Mouse (Mus musculus): ENCODE data around the gene Tex38. TPM values are rescaled to one million over a fixed set of nuclear protein-coding genes. Genes with fewer than 3 reads are reported as not detected.

Gene Tex38
- total and polyA plus RNA-seq, 3 experiments, result 0.17 to 0.30 TPM; not detected in 1

GRCm38 (mm10) chr4:115827066-115827465 lies 46.2 kb upstream of the Tex38 start:
- no peak overlapping the region for H3K9ac ChIP-seq (ENCODE audit: insufficient read depth, low read depth)

GRCm38 (mm10) chr4:115825271-115825670 lies 44.5 kb upstream of the Tex38 start:
- TF ChIP-seq HCFC1 (IDR thresholded peaks at IDR 0.05; ENCODE audit: low read depth, low read length) (no peak), ZC3H11A (IDR thresholded peaks at IDR 0.05; ENCODE audit: low read depth, low read length) (no peak), RAD21 (IDR thresholded peaks at IDR 0.05; ENCODE audit: low read depth, low read length) (no peak), EP300 (IDR thresholded peaks at IDR 0.05; ENCODE audit: low read length) (no peak), JUND (conservative IDR thresholded peaks at IDR 0.05; ENCODE audit: low read depth, low read length) (no peak), MEF2A (IDR thresholded peaks at IDR 0.05; ENCODE audit: borderline replicate concordance, low read depth, low read length) (no peak), RCOR1 (conservative IDR thresholded peaks at IDR 0.05; ENCODE audit: low read depth, low read length) (no peak), POLR2AphosphoS2 (IDR thresholded peaks at IDR 0.05; ENCODE audit: low read depth, low read length) (no peak), BHLHE40 (IDR thresholded peaks at IDR 0.05; ENCODE audit: low read depth, low read length) (no peak), ZNF384 (IDR thresholded peaks at IDR 0.05; ENCODE audit: low read depth, low read length) (no peak), UBTF (IDR thresholded peaks at IDR 0.05; ENCODE audit: low read depth, low read length) (no peak), ETS1 (conservative IDR thresholded peaks at IDR 0.05; ENCODE audit: low read depth, low read length) (no peak), E2F4 (IDR thresholded peaks at IDR 0.05; ENCODE audit: insufficient replicate concordance, low read depth, low read length) (no peak), POLR2A (IDR thresholded peaks at IDR 0.05; ENCODE audit: low read depth, low read length) (no peak), JUN (IDR thresholded peaks at IDR 0.05; ENCODE audit: insufficient read depth, low read depth, low read length) (no peak), SMC3 (IDR thresholded peaks at IDR 0.05; ENCODE audit: low read depth, low read length) (no peak), NELFE (IDR thresholded peaks at IDR 0.05; ENCODE audit: low read depth, low read length) (no peak), CHD1 (IDR thresholded peaks at IDR 0.05; ENCODE audit: low read depth, low read length) (no peak)
- peaks cover 21 to 73% of the 10 kb centered on the region in 2 experiments for H3K4me1 ChIP-seq (ENCODE audit: control insufficient read depth in 1 of 2, insufficient read depth in 2 of 2)
- H3K4me2 ChIP-seq (ENCODE audit: insufficient read depth, low read depth, poor library complexity, severe bottlenecking), result no peak overlapping the region
- H3K9me3 ChIP-seq (replicated peaks; ENCODE audit: low read length), result no peaks in the 10 kb centered on the region
- dilution Hi-C loops (cut with MboI; ENCODE audit: extremely low pct_ligation_motif_present, extremely low pct_unique_long_range_greater_than_20kb, low sequenced_read_pairs), result no loop called here
- peaks cover 7% of the 10 kb centered on the region; the same call in 1 of the 2 replicates for H3K79me2 ChIP-seq (replicated peaks; ENCODE audit: control insufficient read depth, extremely low read depth, insufficient read depth, poor library complexity, severe bottlenecking)
- no peaks in the 10 kb centered on the region for H3K27me3 ChIP-seq (replicated peaks)
- in situ Hi-C loops (cut with MboI; ENCODE audit: low pct_ligation_motif_present, low pct_unique_long_range_greater_than_20kb, low sequenced_read_pairs), result loop anchor here (10.0 kb wide), 1 partner anchor 80 kb away; no protein-coding TSS in a partner anchor
- peaks cover 2 to 28% of the 10 kb centered on the region in 2 experiments for H3K36me3 ChIP-seq (replicated peaks in 1 of 2; ENCODE audit: control insufficient read depth in 1 of 2, insufficient read depth in 1 of 2, low read length in 1 of 2)
- no peak overlapping the region for H3K27ac ChIP-seq (ENCODE audit: insufficient read depth, low read depth)
- no peak overlapping the region for H3K9ac ChIP-seq (ENCODE audit: insufficient read depth, low read depth)
- no peak for DNase-seq (ENCODE audit: extremely low read depth)
- no peak overlapping the region for H3K4me3 ChIP-seq (replicated peaks in 1 of 3; ENCODE audit: low read depth in 2 of 3, low read length in 2 of 3, poor library complexity in 1 of 3)

More at GRCm38 (mm10) chr4:115827066-115827465, 46.2 kb upstream of the Tex38 start:
- in situ Hi-C loops (cut with MboI; ENCODE audit: low pct_ligation_motif_present, low pct_unique_long_range_greater_than_20kb, low sequenced_read_pairs) (loop anchor here (10.0 kb wide), 1 partner anchor 82 kb away; no protein-coding TSS in a partner anchor), dilution Hi-C loops (cut with MboI; ENCODE audit: extremely low pct_ligation_motif_present, extremely low pct_unique_long_range_greater_than_20kb, low sequenced_read_pairs) (no loop called here)
- no peak for DNase-seq (ENCODE audit: extremely low read depth)
- H3K4me2 ChIP-seq (ENCODE audit: insufficient read depth, low read depth, poor library complexity, severe bottlenecking), result peak overlapping the region; percentile 79; the same call in 1 of the 2 replicates
- H3K4me1 ChIP-seq (ENCODE audit: control insufficient read depth in 1 of 2, insufficient read depth in 2 of 2), result peaks cover 7 to 69% of the 10 kb centered on the region in 2 experiments
- peaks cover 15 to 41% of the 10 kb centered on the region in 2 experiments for H3K36me3 ChIP-seq (replicated peaks in 1 of 2; ENCODE audit: control insufficient read depth in 1 of 2, insufficient read depth in 1 of 2, low read length in 1 of 2)
- peaks cover 7% of the 10 kb centered on the region; the same call in 1 of the 2 replicates for H3K79me2 ChIP-seq (replicated peaks; ENCODE audit: control insufficient read depth, extremely low read depth, insufficient read depth, poor library complexity, severe bottlenecking)
- no peak overlapping the region for H3K27ac ChIP-seq (ENCODE audit: insufficient read depth, low read depth)
- H3K27me3 ChIP-seq (replicated peaks), result no peaks in the 10 kb centered on the region
- no peak overlapping the region for H3K4me3 ChIP-seq (replicated peaks in 1 of 3; ENCODE audit: low read depth in 2 of 3, low read length in 2 of 3, poor library complexity in 1 of 3)
- H3K9me3 ChIP-seq (replicated peaks; ENCODE audit: low read length), result no peaks in the 10 kb centered on the region
- TF ChIP-seq E2F4 (IDR thresholded peaks at IDR 0.05; ENCODE audit: insufficient replicate concordance, low read depth, low read length) (no peak), USF1 (IDR thresholded peaks at IDR 0.05; ENCODE audit: low read depth, low read length) (no peak), EP300 (IDR thresholded peaks at IDR 0.05; ENCODE audit: low read length) (no peak), CTCF (conservative IDR thresholded peaks at IDR 0.05 in 1 of 2, IDR thresholded peaks at IDR 0.05 in 1 of 2; ENCODE audit: low read depth in 2 of 2, low read length in 2 of 2) (no peak), MAFK (IDR thresholded peaks at IDR 0.05; ENCODE audit: insufficient replicate concordance, low read length) (no peak), SIN3A (IDR thresholded peaks at IDR 0.05; ENCODE audit: low read length) (no peak)

Measured in CH12.LX (cell line).